Mouse (Mus musculus) MEL (cell line): ENCODE results near the gene Mrpl10. TPM values are rescaled to one million over a fixed set of nuclear protein-coding genes. Genes with fewer than 3 reads are reported as not detected.

Source experiments
- DNase-seq: peaks from one replicate; pipeline ENCODE4 v3.0.0; 2011; ENCODE audit warnings: low read depth, low spot score
- H3K27ac ChIP-seq: 2 replicates; pipeline ENCODE4 v1.5.1; 2012; ENCODE audit warnings: low read depth, mild to moderate bottlenecking, control low read depth, low read length, moderate library complexity; ENCODE audit not compliant: control insufficient read depth
- H3K27me3 ChIP-seq, 2 experiments: fragments of 150-350 bp in 1 of 2; sonication (generic) in 1 of 2; 2 replicates each; pipeline ENCODE4 v1.6.1; 2012; ENCODE audit warnings: low read length in 2 of 2, mild to moderate bottlenecking in 2 of 2, improper control_type of control experiment in 1 of 2, moderate library complexity in 1 of 2; ENCODE audit not compliant: insufficient read depth in 2 of 2, control insufficient read depth in 1 of 2
- H3K36me3 ChIP-seq, 2 experiments: 2 replicates each; pipeline ENCODE4 v1.6.1; 2012 to 2014; ENCODE audit warnings: low read length in 2 of 2, improper control_type of control experiment in 1 of 2, inconsistent platforms in 1 of 2, mild to moderate bottlenecking in 1 of 2; ENCODE audit not compliant: insufficient read depth in 2 of 2, control insufficient read depth in 1 of 2
- H3K4me1 ChIP-seq, 2 experiments: fragments of 150-350 bp in 1 of 2; sonication (generic) in 1 of 2; 2 replicates each; pipeline ENCODE4 v1.6.1; 2012; ENCODE audit warnings: low read length in 2 of 2, improper control_type of control experiment in 1 of 2, mild to moderate bottlenecking in 1 of 2; ENCODE audit not compliant: insufficient read depth in 2 of 2, control insufficient read depth in 1 of 2
- H3K4me3 ChIP-seq, 2 experiments: fragments of 150-350 bp in 1 of 2; sonication (generic) in 1 of 2; 2 replicates each; pipeline ENCODE4 v1.5.1; 2012; ENCODE audit warnings: low read depth in 2 of 2, low read length in 2 of 2, mild to moderate bottlenecking in 2 of 2, moderate library complexity in 2 of 2, control low read depth in 1 of 2, improper control_type of control experiment in 1 of 2; ENCODE audit not compliant: control insufficient read depth in 1 of 2, insufficient read depth in 1 of 2
- H3K79me2 ChIP-seq: 2 replicates; pipeline ENCODE4 v1.6.1; 2012; ENCODE audit warnings: mild to moderate bottlenecking, low read length, moderate library complexity; ENCODE audit not compliant: control insufficient read depth, poor library complexity, insufficient read depth
- H3K9ac ChIP-seq: 2 replicates; pipeline ENCODE4 v1.6.1; 2012; ENCODE audit warnings: low read depth, mild to moderate bottlenecking, control low read depth, low read length, moderate library complexity; ENCODE audit not compliant: control insufficient read depth, poor library complexity, severe bottlenecking
- H3K9me3 ChIP-seq: fragments of 150-350 bp; sonication (generic); replicated peaks from 2 replicates; pipeline ENCODE4 v1.6.1; 2012; ENCODE audit warnings: mild to moderate bottlenecking, low read length, improper control_type of control experiment, moderate library complexity; ENCODE audit not compliant: insufficient read depth
- BHLHE40 ChIP-seq: IDR thresholded peaks from 2 replicates; pipeline ENCODE4 v1.6.1; 2012; ENCODE audit warnings: low read depth, mild to moderate bottlenecking, inconsistent platforms, low read length, improper control_type of control experiment, borderline replicate concordance
- ELF1 ChIP-seq: IDR thresholded peaks from 2 replicates; pipeline ENCODE4 v1.6.1; 2014; ENCODE audit warnings: low read depth, mild to moderate bottlenecking, inconsistent platforms, low read length, improper control_type of control experiment, moderate library complexity
- ETS1 ChIP-seq: IDR thresholded peaks from 2 replicates; pipeline ENCODE4 v1.6.1; 2012; ENCODE audit warnings: low read depth, mild to moderate bottlenecking, inconsistent platforms, low read length, improper control_type of control experiment, moderate library complexity
- JUND ChIP-seq: IDR thresholded peaks from 2 replicates; pipeline ENCODE4 v1.6.1; 2011; ENCODE audit warnings: low read depth, mild to moderate bottlenecking, improper control_type of control experiment, low read length
- MAX ChIP-seq: IDR thresholded peaks from 2 replicates; pipeline ENCODE4 v1.6.1; 2011; ENCODE audit warnings: low read length, improper control_type of control experiment
- MAZ ChIP-seq: IDR thresholded peaks from 2 replicates; pipeline ENCODE4 v1.6.1; 2012; ENCODE audit warnings: low read depth, mild to moderate bottlenecking, inconsistent platforms, low read length, improper control_type of control experiment
- MXI1 ChIP-seq: IDR thresholded peaks from 2 replicates; pipeline ENCODE4 v1.6.1; 2011; ENCODE audit warnings: mild to moderate bottlenecking, low read depth, low read length, improper control_type of control experiment
- NRF1 ChIP-seq: IDR thresholded peaks from 2 replicates; pipeline ENCODE4 v1.6.1; 2014; ENCODE audit warnings: low read depth, mild to moderate bottlenecking, inconsistent platforms, low read length, improper control_type of control experiment, moderate library complexity; ENCODE audit not compliant: poor library complexity, insufficient read depth, severe bottlenecking
- POLR2AphosphoS2 ChIP-seq: IDR thresholded peaks from 2 replicates; pipeline ENCODE4 v1.6.1; 2011; ENCODE audit warnings: low read length, improper control_type of control experiment
- POLR2AphosphoS5 ChIP-seq: IDR thresholded peaks from 2 replicates; pipeline ENCODE4 v1.6.1; 2012; ENCODE audit warnings: low read depth, borderline replicate concordance, mild to moderate bottlenecking, inconsistent platforms, low read length, moderate library complexity, mixed read lengths
- RCOR1 ChIP-seq: IDR thresholded peaks from 2 replicates; pipeline ENCODE4 v1.6.1; 2012; ENCODE audit warnings: low read depth, mild to moderate bottlenecking, inconsistent platforms, low read length, improper control_type of control experiment
- SMC3 ChIP-seq: IDR thresholded peaks from 2 replicates; pipeline ENCODE4 v1.6.1; 2011; ENCODE audit warnings: low read depth, low read length, improper control_type of control experiment
- TAL1 ChIP-seq: IDR thresholded peaks from 2 replicates; pipeline ENCODE4 v1.6.1; 2012; ENCODE audit warnings: mild to moderate bottlenecking, inconsistent platforms, low read length, moderate library complexity, mixed read lengths
- TCF12 ChIP-seq: IDR thresholded peaks from 2 replicates; pipeline ENCODE4 v1.6.1; 2014; ENCODE audit warnings: low read depth, mild to moderate bottlenecking, inconsistent platforms, low read length, improper control_type of control experiment, moderate library complexity
- UBTF ChIP-seq: IDR thresholded peaks from 2 replicates; pipeline ENCODE4 v1.6.1; 2012; ENCODE audit warnings: low read depth, mild to moderate bottlenecking, inconsistent platforms, low read length, improper control_type of control experiment, moderate library complexity, borderline replicate concordance; ENCODE audit not compliant: insufficient read depth
- USF1 ChIP-seq: IDR thresholded peaks from 2 replicates; pipeline ENCODE4 v1.6.1; 2014; ENCODE audit warnings: low read depth, mild to moderate bottlenecking, inconsistent platforms, low read length, improper control_type of control experiment, moderate library complexity
- ZKSCAN1 ChIP-seq: IDR thresholded peaks from 2 replicates; pipeline ENCODE4 v1.6.1; 2012; ENCODE audit warnings: low read depth, mild to moderate bottlenecking, inconsistent platforms, low read length, improper control_type of control experiment, moderate library complexity
- ZNF384 ChIP-seq: IDR thresholded peaks from 2 replicates; pipeline ENCODE4 v1.6.1; 2012; ENCODE audit warnings: low read depth, mild to moderate bottlenecking, inconsistent platforms, low read length, improper control_type of control experiment
- polyA plus RNA-seq, 2 experiments: library from polyadenylated mRNA; stranded (reverse) in 1 of 2; unstranded in 1 of 2; fragments of >175 nt in 1 of 2; fragments of >200 nt in 1 of 2; gene quantifications; 2 replicates each; pipeline versions ENCODE4 v1.2.1 to v1.2.4; 2012; ENCODE audit warnings: low replicate concordance in 2 of 2, low read depth in 1 of 2; ENCODE audit not compliant: insufficient read length in 2 of 2, insufficient read depth in 1 of 2, missing spikeins in 1 of 2
- total RNA-seq: library from RNA; depleted of rRNA; stranded (reverse); fragments of 300-350 nt; gene quantifications from 2 replicates; pipeline ENCODE4 v1.2.3, GENCODE M21; 2012

The Mrpl10 gene
- total and polyA plus RNA-seq, 3 experiments = 79.3 to 106 TPM; not detected in 1

- TF ChIP-seq ZKSCAN1 (no peak; the same call in 1 of the 2 replicates), USF1 (no peak; the same call in 1 of the 2 replicates), MAX (peak; percentile 46; the same call in 1 of the 2 replicates), POLR2AphosphoS5 (no peak), ETS1 (no peak), ELF1 (no peak), POLR2AphosphoS2 (0 out of 2 replicates have a peak, but pooled peaks have one; percentile 32), UBTF (no peak)
- TF ChIP-seq, all 39 proteins: peak for 13
Measured at GRCm38 (mm10) chr11:97045861-97046260, 4.5 kb downstream of the Mrpl10 start (continued).

GRCm38 (mm10) chr11:97048090-97048650 lies 6.8 kb downstream of the Mrpl10 start:
- Histone ChIP-seq H3K4me1 (peaks cover 0 to 16% of the 10 kb centered on the region in 2 experiments; a peak in 2 of 4 replicates), H3K36me3 (no peaks in the 10 kb centered on the region)

GRCm38 (mm10) chr11:97049492-97050085 lies 8.2 kb downstream of the Mrpl10 start:
- TF ChIP-seq POLR2AphosphoS2 = peak; percentile 84
- no peak for TF ChIP-seq MXI1
- H3K9me3 ChIP-seq = no peaks in the 10 kb centered on the region
- peaks cover 10% of the 10 kb centered on the region for H3K79me2 ChIP-seq
- H3K4me3 ChIP-seq = no peak overlapping the region
- no peaks in the 10 kb centered on the region for H3K36me3 ChIP-seq
- no peaks in the 10 kb centered on the region for H3K27me3 ChIP-seq
- no peak overlapping the region for H3K9ac ChIP-seq
- no peak for DNase-seq
- no peak overlapping the region for H3K27ac ChIP-seq
- H3K4me1 ChIP-seq = peaks cover 0 to 16% of the 10 kb centered on the region in 2 experiments; a peak in 2 of 4 replicates

More at GRCm38 (mm10) chr11:97048090-97048650, 6.8 kb downstream of the Mrpl10 start:
- Histone ChIP-seq H3K27me3 (no peaks in the 10 kb centered on the region), H3K79me2 (peaks cover 14% of the 10 kb centered on the region), H3K9me3 (no peaks in the 10 kb centered on the region), H3K27ac (no peak overlapping the region), H3K9ac (no peak overlapping the region), H3K4me3 (no peak overlapping the region)
- no peak for TF ChIP-seq JUND
- TF ChIP-seq POLR2AphosphoS5 = no peak
- no peak for TF ChIP-seq ZNF384
- no peak for TF ChIP-seq ZKSCAN1
- TF ChIP-seq BHLHE40 = no peak
- TF ChIP-seq RCOR1 = no peak
- TF ChIP-seq TCF12 = no peak
- TF ChIP-seq TAL1 = no peak
- TF ChIP-seq ELF1 = no peak
- TF ChIP-seq POLR2AphosphoS2 = no peak
- no peak for TF ChIP-seq SMC3
- TF ChIP-seq MAZ = no peak
- no peak for TF ChIP-seq NRF1
- DNase-seq = no peak
